Mouse (Mus musculus): ENCODE results near the gene Znhit6. TPM values are rescaled to one million over a fixed set of nuclear protein-coding genes. Genes with fewer than 3 reads are reported as not detected.

Gene Znhit6
- total and polyA plus RNA-seq, 3 experiments, result 54.4 to 188 (median 58.6) TPM

- H3K4me1 ChIP-seq (ENCODE audit: control insufficient read depth in 1 of 2, insufficient read depth in 2 of 2), result peaks cover 10 to 15% of the 10 kb centered on the region in 2 experiments
- no peak for DNase-seq (ENCODE audit: extremely low read depth)
- H3K4me3 ChIP-seq (replicated peaks in 1 of 3; ENCODE audit: low read depth in 2 of 3, low read length in 2 of 3, poor library complexity in 1 of 3), result no peak overlapping the region
- peak; percentile 69 for TF ChIP-seq EP300 (IDR thresholded peaks at IDR 0.05; ENCODE audit: low read length)
- 0 out of 2 replicates have a peak, but pooled peaks have one; percentile 55 for TF ChIP-seq MAFK (IDR thresholded peaks at IDR 0.05; ENCODE audit: insufficient replicate concordance, low read length)
- peak; percentile 38; the same call in 1 of the 2 replicates for TF ChIP-seq CHD2 (IDR thresholded peaks at IDR 0.05; ENCODE audit: low read length)
- TF ChIP-seq ELF1 (IDR thresholded peaks at IDR 0.05; ENCODE audit: low read depth, low read length), result peak; percentile 53; the same call in 1 of the 2 replicates
- peak; percentile 14; the same call in 1 of the 2 replicates for TF ChIP-seq BHLHE40 (IDR thresholded peaks at IDR 0.05; ENCODE audit: low read depth, low read length)
- peak; percentile 1; the same call in 1 of the 2 replicates for TF ChIP-seq ETS1 (conservative IDR thresholded peaks at IDR 0.05; ENCODE audit: low read depth, low read length)
- no peak for TF ChIP-seq ZMIZ1 (IDR thresholded peaks at IDR 0.05; ENCODE audit: low read depth, low read length)
- peak; percentile 68 for TF ChIP-seq IRF4 (IDR thresholded peaks at IDR 0.05; ENCODE audit: low read depth, low read length)
- TF ChIP-seq RCOR1 (conservative IDR thresholded peaks at IDR 0.05; ENCODE audit: low read depth, low read length), result peak; percentile 73; the same call in 1 of the 2 replicates
- no peak for TF ChIP-seq KAT2A (IDR thresholded peaks at IDR 0.05; ENCODE audit: insufficient replicate concordance, low read length)
- no peak for TF ChIP-seq ZKSCAN1 (IDR thresholded peaks at IDR 0.05; ENCODE audit: borderline replicate concordance, low read depth, low read length)
- H3K9ac ChIP-seq (ENCODE audit: insufficient read depth, low read depth), result no peak overlapping the region
- H3K27ac ChIP-seq (ENCODE audit: insufficient read depth, low read depth), result no peak overlapping the region
- H3K27me3 ChIP-seq (replicated peaks), result no peaks in the 10 kb centered on the region
- H3K36me3 ChIP-seq (replicated peaks in 1 of 2; ENCODE audit: control insufficient read depth in 1 of 2, insufficient read depth in 1 of 2, low read length in 1 of 2), result peaks cover 0 to 10% of the 10 kb centered on the region in 2 experiments
- in situ Hi-C loops (cut with MboI; ENCODE audit: low pct_ligation_motif_present, low pct_unique_long_range_greater_than_20kb, low sequenced_read_pairs) (no loop called here), dilution Hi-C loops (cut with MboI; ENCODE audit: extremely low pct_ligation_motif_present, extremely low pct_unique_long_range_greater_than_20kb, low sequenced_read_pairs) (no loop called here)
- no peaks in the 10 kb centered on the region for H3K79me2 ChIP-seq (replicated peaks; ENCODE audit: control insufficient read depth, extremely low read depth, insufficient read depth, poor library complexity, severe bottlenecking)
- H3K9me3 ChIP-seq (replicated peaks; ENCODE audit: low read length), result no peaks in the 10 kb centered on the region
- H3K4me2 ChIP-seq (ENCODE audit: insufficient read depth, low read depth, poor library complexity, severe bottlenecking), result no peak overlapping the region; the same call in 1 of the 2 replicates
Observed at GRCm38 (mm10) chr3:145613234-145613633, 37.2 kb downstream of the Znhit6 start.

- H3K36me3 ChIP-seq (replicated peaks in 1 of 2; ENCODE audit: control insufficient read depth in 1 of 2, insufficient read depth in 1 of 2, low read length in 1 of 2), result peaks cover 0 to 8% of the 10 kb centered on the region in 2 experiments
- H3K4me1 ChIP-seq (ENCODE audit: control insufficient read depth in 1 of 2, insufficient read depth in 2 of 2), result peaks cover 19 to 24% of the 10 kb centered on the region in 2 experiments
- H3K27me3 ChIP-seq (replicated peaks), result no peaks in the 10 kb centered on the region
- in situ Hi-C loops (cut with MboI; ENCODE audit: low pct_ligation_motif_present, low pct_unique_long_range_greater_than_20kb, low sequenced_read_pairs), result no loop called here
- no peak for TF ChIP-seq NELFE (IDR thresholded peaks at IDR 0.05; ENCODE audit: low read depth, low read length)
- no peak for TF ChIP-seq POLR2A (IDR thresholded peaks at IDR 0.05; ENCODE audit: low read depth, low read length)
- no peak for TF ChIP-seq BHLHE40 (IDR thresholded peaks at IDR 0.05; ENCODE audit: low read depth, low read length)
- no peak for TF ChIP-seq POLR2AphosphoS2 (IDR thresholded peaks at IDR 0.05; ENCODE audit: low read depth, low read length)
- TF ChIP-seq USF1 (IDR thresholded peaks at IDR 0.05; ENCODE audit: low read depth, low read length), result no peak
- no peak for TF ChIP-seq CHD1 (IDR thresholded peaks at IDR 0.05; ENCODE audit: low read depth, low read length)
- TF ChIP-seq SIN3A (IDR thresholded peaks at IDR 0.05; ENCODE audit: low read length), result no peak
- no peak for TF ChIP-seq TBP (conservative IDR thresholded peaks at IDR 0.05; ENCODE audit: low read depth, low read length)
- TF ChIP-seq IRF4 (IDR thresholded peaks at IDR 0.05; ENCODE audit: low read depth, low read length), result no peak
- no peak for TF ChIP-seq JUN (IDR thresholded peaks at IDR 0.05; ENCODE audit: insufficient read depth, low read depth, low read length)
- no peak for TF ChIP-seq CTCF (conservative IDR thresholded peaks at IDR 0.05 in 1 of 2, IDR thresholded peaks at IDR 0.05 in 1 of 2; ENCODE audit: low read depth in 2 of 2, low read length in 2 of 2)
- TF ChIP-seq MAX (IDR thresholded peaks at IDR 0.05; ENCODE audit: low read length), result no peak
- peaks cover under 1% of the 10 kb centered on the region for H3K9me3 ChIP-seq (replicated peaks; ENCODE audit: low read length)
- no peak overlapping the region for H3K4me2 ChIP-seq (ENCODE audit: insufficient read depth, low read depth, poor library complexity, severe bottlenecking)
- no peak overlapping the region for H3K9ac ChIP-seq (ENCODE audit: insufficient read depth, low read depth)
- H3K27ac ChIP-seq (ENCODE audit: insufficient read depth, low read depth), result no peak overlapping the region
- H3K4me3 ChIP-seq (replicated peaks in 1 of 3; ENCODE audit: low read depth in 2 of 3, low read length in 2 of 3, poor library complexity in 1 of 3), result no peak overlapping the region
- no peaks in the 10 kb centered on the region for H3K79me2 ChIP-seq (replicated peaks; ENCODE audit: control insufficient read depth, extremely low read depth, insufficient read depth, poor library complexity, severe bottlenecking)
- DNase-seq (ENCODE audit: extremely low read depth), result no peak
- dilution Hi-C loops (cut with MboI; ENCODE audit: extremely low pct_ligation_motif_present, extremely low pct_unique_long_range_greater_than_20kb, low sequenced_read_pairs), result no loop called here
Observed at GRCm38 (mm10) chr3:145614362-145615115, 38.5 kb downstream of the Znhit6 start.
